10 mouse cellular contexts compared by ENCODE assay signal in the genomic region with DNA sequence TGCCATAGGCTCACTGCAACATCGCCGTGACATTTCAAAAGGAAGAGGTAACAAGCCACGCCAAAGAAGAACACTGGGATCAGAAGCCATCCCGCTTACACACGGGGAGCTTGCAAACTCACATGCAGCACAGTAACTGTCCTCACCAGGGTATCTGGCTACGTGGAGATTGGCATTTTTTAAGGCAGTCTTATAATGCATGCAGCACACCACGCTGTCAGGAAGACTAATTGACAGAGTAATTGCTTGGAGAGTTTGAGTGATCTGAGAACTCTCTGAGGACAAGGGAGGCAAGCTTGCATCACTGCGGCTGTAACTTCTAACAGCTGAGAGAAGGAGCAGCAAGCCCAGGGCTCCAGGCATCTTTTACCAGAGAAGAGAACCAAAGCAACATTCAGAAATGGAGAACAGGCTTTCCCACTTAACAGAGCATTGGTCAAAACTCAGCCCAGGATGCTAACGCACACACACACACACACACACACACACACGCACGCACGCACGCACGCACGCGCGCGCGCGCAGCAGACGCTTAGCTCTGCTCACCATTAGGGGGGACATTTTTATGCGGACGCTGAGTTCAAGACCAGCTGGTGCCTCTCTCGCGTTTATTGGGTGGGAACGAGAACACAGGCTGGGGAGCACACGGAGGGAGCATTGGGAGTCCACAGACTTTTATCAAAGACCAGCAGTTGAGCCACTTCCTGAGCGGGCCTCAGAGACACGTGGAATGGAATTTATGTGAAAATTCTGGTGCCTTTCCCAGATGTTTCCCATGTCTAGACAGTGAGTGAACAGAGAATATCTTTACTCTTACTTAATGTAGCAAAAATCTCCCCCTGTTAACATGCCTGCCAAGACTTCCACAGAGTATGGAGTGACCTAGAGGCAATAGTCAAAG.
DNase-seq lines count a peak whose midpoint lies in the region; ATAC-seq and TF ChIP-seq lines count a peak whose summit lies in the region.
"Had no signal": no experiment of that assay in that cellular context is flagged by ENCODE, and none has a peak within 500 bp of the region (broad histone marks: within the 10 kb centered on the region; RNA-seq: fewer than 3 reads in every experiment).

No protein-coding gene starts in this region.

- no peaks in the 10 kb centered on the region for H3K9me3 ChIP-seq in embryonic facial prominence, embryonic 13.5 days

- H3K27me3 ChIP-seq in embryonic facial prominence, embryonic 13.5 days, result no peaks in the 10 kb centered on the region

- peak overlapping the region; percentile 46 for H3K4me2 ChIP-seq in embryonic facial prominence, embryonic 13.5 days

- no peaks in the 10 kb centered on the region for H3K36me3 ChIP-seq in embryonic facial prominence, embryonic 13.5 days
- H3K36me3 ChIP-seq: G1E had no signal

- DNase-seq in kidney, postnatal 10 days, result peak; percentile 21
- no peak for DNase-seq in kidney, postnatal 36 days
- DNase-seq in heart, postnatal 4 days, result peak; percentile 54
- peak; percentile 29 for DNase-seq in neural tube, embryonic 10.5 days (ENCODE audit: extremely low spot score, low spot score)
- no peak for DNase-seq in layer of hippocampus, adult 2 months (ENCODE audit: low spot score in 2 of 2)
- DNase-seq in layer of hippocampus, adult 8-10 months (ENCODE audit: low spot score in 2 of 2), result no peak
- DNase-seq in yolk sac, embryonic 10.5 days (ENCODE audit: low spot score), result no peak

- no peak for ATAC-seq in embryonic facial prominence, embryonic 13.5 days (ENCODE audit: insufficient number of reproducible peaks, insufficient read depth, low FRiP score, low TSS enrichment, low read depth)

- peaks cover 12% of the 10 kb centered on the region for H3K4me1 ChIP-seq in embryonic facial prominence, embryonic 13.5 days

- 35% methylated on average over 29 of the region's 29 CpGs for WGBS in embryonic facial prominence, embryonic 13.5 days

- TF ChIP-seq CTCF in layer of hippocampus, adult 2 months (conservative IDR thresholded peaks at IDR 0.05), result no peak

- peak overlapping the region; percentile 11 for H3K4me3 ChIP-seq in embryonic facial prominence, embryonic 13.5 days
- no peak overlapping the region for H3K4me3 ChIP-seq in layer of hippocampus, adult 2 months
- H3K4me3 ChIP-seq: heart, adult 2 months had no signal

- no peak overlapping the region for H3K9ac ChIP-seq in embryonic facial prominence, embryonic 13.5 days

- no peak overlapping the region for H3K27ac ChIP-seq in embryonic facial prominence, embryonic 13.5 days
- no peak overlapping the region for H3K27ac ChIP-seq in layer of hippocampus, adult 2 months
- H3K27ac ChIP-seq: heart, adult 2 months had no signal

Comparison
In these comparisons a context has a peak if more than half of its experiments do, and no peak if none do; other contexts are left out.
1. DNase-seq: peak in kidney, postnatal 10 days (single experiment), heart, postnatal 4 days (single experiment) and neural tube, embryonic 10.5 days (single experiment); none in kidney, postnatal 36 days (0 of 2), layer of hippocampus, adult 2 months (0 of 2), layer of hippocampus, adult 8-10 months (0 of 2) and yolk sac, embryonic 10.5 days (single experiment).